Mouse (Mus musculus) retina, postnatal 7 days (tissue): ENCODE measurements around the gene Fstl4.
A peak's percentile ranks its signal among the peaks of the same experiment; 100 is the strongest.

ENCODE experiments used
- DNase-seq: peaks from one replicate; pipeline ENCODE4 v3.0.0-alpha.2; 2012; ENCODE audit warnings: low read depth, low spot score

Fstl4 gene

GRCm38 (mm10) chr11:53019509-53019908 lies 255.1 kb downstream of the Fstl4 start:
- no peak for DNase-seq

GRCm38 (mm10) chr11:53024403-53024802 lies 260.0 kb downstream of the Fstl4 start:
- DNase-seq: no peak

GRCm38 (mm10) chr11:53025686-53026085 lies 261.3 kb downstream of the Fstl4 start:
- no peak for DNase-seq

GRCm38 (mm10) chr11:53028421-53029168 lies 264.2 kb downstream of the Fstl4 start:
- DNase-seq: no peak

GRCm38 (mm10) chr11:53031777-53032176 lies 267.3 kb downstream of the Fstl4 start:
- DNase-seq: no peak

- DNase-seq: peak; percentile 55
Observed at GRCm38 (mm10) chr11:53032336-53032735, 267.9 kb downstream of the Fstl4 start.

GRCm38 (mm10) chr11:53035414-53035813 lies 271.0 kb downstream of the Fstl4 start:
- DNase-seq: no peak

- no peak for DNase-seq
Observed at GRCm38 (mm10) chr11:53046850-53047249, 282.4 kb downstream of the Fstl4 start.

GRCm38 (mm10) chr11:53054151-53054550 lies 289.7 kb downstream of the Fstl4 start:
- DNase-seq: no peak

GRCm38 (mm10) chr11:53055896-53056295 lies 291.5 kb downstream of the Fstl4 start:
- no peak for DNase-seq

GRCm38 (mm10) chr11:53056781-53057180 lies 292.3 kb downstream of the Fstl4 start:
- no peak for DNase-seq

- no peak for DNase-seq
Observed at GRCm38 (mm10) chr11:53057821-53058553, 293.6 kb downstream of the Fstl4 start.

- no peak for DNase-seq
Observed at GRCm38 (mm10) chr11:53058557-53058956, 294.1 kb downstream of the Fstl4 start.

- DNase-seq: peak; percentile 23
Observed at GRCm38 (mm10) chr11:53067699-53068478, 303.5 kb downstream of the Fstl4 start.

GRCm38 (mm10) chr11:53068479-53069065 lies 304.1 kb downstream of the Fstl4 start:
- DNase-seq: no peak

GRCm38 (mm10) chr11:53069751-53070150 lies 305.3 kb downstream of the Fstl4 start:
- DNase-seq: no peak

GRCm38 (mm10) chr11:53071602-53072001 lies 307.2 kb downstream of the Fstl4 start:
- DNase-seq: no peak

GRCm38 (mm10) chr11:53077641-53078040 lies 313.2 kb downstream of the Fstl4 start:
- DNase-seq: no peak

GRCm38 (mm10) chr11:53078419-53079334 lies 314.2 kb downstream of the Fstl4 start:
- DNase-seq: no peak

- DNase-seq: no peak
Observed at GRCm38 (mm10) chr11:53081310-53081709, 316.9 kb downstream of the Fstl4 start.

GRCm38 (mm10) chr11:53085367-53085766 lies 320.9 kb downstream of the Fstl4 start:
- DNase-seq: no peak
